Mouse (Mus musculus) adrenal gland, postnatal 36 days (tissue): ENCODE results near the gene Trp53tg5. TPM values are rescaled to one million over a fixed set of nuclear protein-coding genes. Genes with fewer than 3 reads are reported as not detected.
A peak's percentile ranks its signal among the peaks of the same experiment; 100 is the strongest.

Source experiments
- DNase-seq, 2 experiments: peaks; one replicate each; pipeline ENCODE4 v3.0.0; 2021; ENCODE audit warnings: mixed read lengths in 1 of 2
- total RNA-seq, 2 experiments: library from RNA; stranded (reverse); gene quantifications; 2 replicates each; pipeline ENCODE4 v1.2.3; 2021

The Trp53tg5 gene
- total RNA-seq, 2 experiments from 2014 or later, result not detected

GRCm38 (mm10) chr2:164496331-164496730, 22.8 kb upstream of the Trp53tg5 start:
- DNase-seq, result no peak

GRCm38 (mm10) chr2:164494126-164494525, 20.6 kb upstream of the Trp53tg5 start:
- DNase-seq, result no peak

DNA sequence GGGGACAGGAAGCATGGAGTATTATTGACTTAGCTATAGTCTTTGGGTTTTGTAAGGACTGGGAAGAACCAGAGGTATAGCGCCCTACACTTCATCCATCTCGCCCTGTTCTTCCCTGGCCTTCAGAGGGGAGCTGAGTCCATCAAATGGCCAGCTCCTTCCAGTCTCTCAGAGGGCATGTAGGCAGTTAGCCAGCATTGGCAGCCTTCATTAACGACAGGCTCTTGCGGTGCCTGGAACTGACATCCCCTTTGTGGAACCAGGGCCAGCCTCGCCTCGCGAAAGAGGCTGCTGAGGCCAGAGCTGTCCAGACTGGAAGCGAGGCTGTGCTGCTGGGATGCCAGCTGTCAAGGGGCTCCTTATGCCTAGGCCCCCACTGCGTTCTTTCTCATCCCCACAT, 14.3 kb upstream of the Trp53tg5 start:
- DNase-seq, result no peak

DNA sequence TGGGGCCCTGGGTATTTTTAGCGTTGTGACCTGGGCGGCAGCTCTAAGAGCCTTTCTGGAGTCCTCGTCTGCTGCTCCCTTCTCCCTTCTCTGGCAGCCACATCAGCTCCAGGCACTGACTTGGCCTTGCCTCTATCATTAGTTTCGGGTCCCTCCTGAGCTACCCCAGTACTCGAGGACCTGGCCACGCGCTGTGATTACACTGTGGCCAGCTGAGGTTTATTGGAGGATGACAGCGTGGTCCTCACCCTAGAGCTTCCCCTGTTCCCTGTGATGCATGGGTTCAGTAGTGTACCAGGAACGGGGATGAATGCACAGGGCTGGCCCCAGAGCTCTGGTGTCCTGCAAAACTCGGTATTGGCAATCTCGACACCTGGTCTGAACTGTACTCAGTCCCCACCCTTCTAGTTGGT, 13.6 kb upstream of the Trp53tg5 start:
- no peak for DNase-seq

DNA sequence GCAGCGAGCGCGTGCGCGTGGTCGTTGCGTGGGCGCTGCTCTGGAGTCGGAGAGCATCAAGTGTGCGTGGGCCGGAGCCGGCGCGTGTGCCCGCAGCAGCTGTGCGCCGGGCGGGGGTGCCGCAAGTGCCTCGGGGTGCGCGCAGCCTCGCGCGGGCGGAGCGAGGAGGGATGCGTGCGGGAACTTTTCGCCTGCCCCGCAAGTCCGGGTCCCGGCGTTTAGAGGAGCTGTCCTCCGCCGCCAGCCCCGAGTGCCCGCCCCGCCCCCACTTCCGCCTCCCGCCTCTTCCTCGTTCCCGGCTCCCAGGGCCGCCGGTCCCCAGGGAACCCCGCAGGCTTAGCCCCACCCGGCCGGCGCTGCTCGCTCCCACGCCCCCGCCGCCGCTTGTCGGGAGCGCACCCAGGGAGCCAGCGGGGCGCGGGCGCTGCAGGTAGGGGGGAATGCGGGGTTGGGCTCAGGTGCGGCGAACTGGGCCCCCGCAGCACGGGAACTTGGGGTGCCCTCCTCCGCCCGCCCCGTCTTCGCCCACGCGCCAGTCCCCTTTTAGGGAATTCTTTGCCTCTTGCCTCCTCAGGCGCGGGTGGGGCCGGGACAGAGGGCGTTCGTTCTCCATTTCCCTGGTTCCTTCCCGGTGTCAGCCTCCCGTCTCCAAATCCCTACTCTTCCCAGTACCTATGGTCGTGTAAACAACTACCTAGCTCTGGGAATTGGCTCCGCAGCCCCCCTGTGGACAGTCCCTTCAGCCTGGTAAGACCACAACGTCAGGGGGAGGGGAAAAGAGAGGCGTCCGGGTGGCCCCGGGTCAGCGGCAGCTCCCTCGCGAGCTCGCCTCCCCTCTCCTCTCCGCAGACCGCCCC, 13.0 kb upstream of the Trp53tg5 start:
- peak; percentile 69 to 85 for DNase-seq

- peak; percentile 43 to 48 for DNase-seq
Measured at GRCm38 (mm10) chr2:164485681-164486257, 12.2 kb upstream of the Trp53tg5 start, which contains the start of gene Dbndd2. Gene Dbndd2 (plus strand): TSS chr2:164486106.

DNA sequence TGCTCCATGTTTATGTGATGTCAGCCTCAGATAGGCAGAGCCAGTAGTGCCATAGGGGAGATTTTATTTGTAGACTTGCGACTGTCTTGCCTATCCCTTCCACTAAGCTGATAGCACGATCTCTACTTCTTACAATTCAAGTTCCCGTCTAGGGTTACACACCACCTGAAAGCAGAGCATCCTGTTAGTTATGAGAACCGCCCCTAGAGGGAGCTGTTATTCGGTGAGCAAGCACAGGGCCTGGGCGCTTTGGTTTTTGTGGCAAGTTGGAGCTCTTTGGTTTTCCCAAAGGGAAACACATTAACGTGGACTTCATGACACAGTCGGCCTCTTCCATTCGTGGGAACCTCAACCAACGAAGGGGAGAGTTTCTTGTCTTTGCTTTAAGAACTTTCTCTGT, 3.3 kb downstream of the Trp53tg5 start:
- peak; percentile 57 to 77 for DNase-seq

DNA sequence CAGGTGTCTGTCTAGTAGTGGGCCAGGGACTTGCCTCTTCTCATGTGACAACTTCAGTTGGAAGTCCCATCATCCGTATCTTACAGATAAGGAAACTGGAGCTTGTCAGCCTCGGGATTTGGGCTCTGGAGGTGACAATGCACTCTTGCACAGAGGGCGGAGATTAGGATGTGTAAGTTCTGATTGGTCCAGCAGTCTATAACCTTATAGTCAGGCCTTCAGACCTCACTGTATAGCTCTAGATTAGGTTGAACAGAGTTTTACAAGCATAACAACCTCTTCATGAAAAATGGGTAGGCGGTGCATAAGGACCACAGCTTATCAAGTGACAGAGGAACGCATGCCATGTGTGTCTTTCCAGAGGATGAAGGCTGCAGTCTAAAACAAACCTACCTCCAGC, 6.7 kb downstream of the Trp53tg5 start:
- DNase-seq, result no peak

DNA sequence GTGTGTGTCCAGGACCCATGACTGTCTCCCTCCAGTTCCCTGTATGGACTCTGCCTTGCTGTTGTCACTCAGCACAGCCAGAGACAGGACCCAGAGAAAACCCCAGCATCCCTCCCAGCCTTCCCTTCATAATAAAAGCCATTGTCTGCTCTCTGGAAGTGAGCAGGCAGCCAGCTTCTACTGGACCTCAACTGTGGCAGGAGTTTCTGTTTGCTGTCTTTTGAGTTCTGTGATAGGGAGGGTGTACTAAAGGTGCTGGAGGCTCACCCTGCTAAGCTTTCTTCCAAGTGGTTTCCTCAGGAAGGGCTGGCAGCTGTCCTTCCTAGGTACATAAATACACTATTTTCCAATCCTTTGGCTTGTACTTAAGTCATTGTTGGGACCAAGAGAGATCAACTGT, 8.4 kb downstream of the Trp53tg5 start:
- no peak for DNase-seq

GRCm38 (mm10) chr2:164460745-164461551, 12.6 kb downstream of the Trp53tg5 start, which contains the start of gene Gm20458:
Gene Gm20458 (plus strand): TSS chr2:164460967.
- peak; percentile 96 to 97 for DNase-seq

DNA sequence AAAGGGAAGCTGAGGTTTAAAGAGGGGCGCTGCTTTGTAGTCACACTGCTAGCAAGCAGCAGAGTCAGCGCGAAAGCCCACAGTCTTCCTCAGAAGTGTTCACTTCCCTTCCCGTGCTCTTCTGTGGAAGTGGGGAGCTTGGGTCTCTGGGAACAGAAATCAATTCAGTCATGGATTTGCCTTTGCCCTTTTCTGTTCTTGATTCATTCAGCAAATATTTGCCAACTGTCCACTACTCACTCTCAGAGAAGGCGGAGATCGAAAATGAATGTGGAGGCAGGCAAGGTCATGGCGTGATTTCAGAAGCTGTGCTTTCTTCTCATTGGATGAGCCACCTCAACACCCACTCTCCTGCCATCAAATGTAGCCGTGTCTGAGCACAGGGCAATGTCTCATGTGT, 15.0 kb downstream of the Trp53tg5 start:
- peak; percentile 72 to 73 for DNase-seq

DNA sequence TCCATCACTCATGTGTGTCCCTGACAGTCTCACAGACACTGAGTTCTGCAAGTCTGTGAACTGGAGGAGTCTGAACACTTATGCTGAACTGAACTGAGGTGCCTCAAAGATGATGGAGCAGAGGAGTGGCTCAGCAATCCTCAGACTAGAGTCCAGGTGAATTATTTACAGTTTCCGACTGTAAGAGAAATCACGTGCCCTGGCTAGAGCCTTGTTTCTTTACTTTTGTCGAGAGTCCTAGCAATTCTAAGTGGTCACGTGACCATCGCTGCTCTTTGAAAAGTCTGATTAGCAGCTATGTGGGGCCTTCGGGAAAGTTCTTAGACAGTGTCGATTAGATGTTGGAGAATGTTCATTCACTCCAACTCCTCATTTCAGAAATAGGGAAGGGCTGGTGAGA, 15.6 kb downstream of the Trp53tg5 start:
- DNase-seq, result no peak

DNA sequence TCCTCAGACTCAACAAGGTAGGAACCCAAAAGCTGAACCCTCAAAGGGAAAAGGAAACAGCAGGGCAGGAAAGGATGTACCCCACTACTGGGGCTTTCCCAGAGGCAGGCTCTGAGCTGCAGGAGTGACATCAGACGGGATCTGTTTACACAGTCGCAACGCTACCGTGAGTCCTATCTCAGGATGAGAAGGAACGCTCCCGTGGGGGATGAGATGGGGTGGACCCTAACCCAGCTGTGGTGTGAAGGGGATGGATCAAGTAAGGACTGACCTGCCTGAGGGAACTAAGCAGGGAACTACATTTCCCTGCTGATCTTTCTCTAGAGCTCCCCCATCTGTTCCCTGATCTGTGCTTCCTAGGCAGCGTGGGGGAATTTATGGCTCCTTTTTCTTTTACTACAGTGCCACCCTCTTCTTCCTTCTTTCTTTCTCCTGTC, 16.6 kb downstream of the Trp53tg5 start, which contains the start of gene Sys1:
Gene Sys1 (plus strand): TSS at position 101 of the 437 bp plus-strand sequence.
- DNase-seq, result peak in 1 of 2 experiments; percentile 24

GRCm38 (mm10) chr2:164456413-164456812, 17.1 kb downstream of the Trp53tg5 start:
- no peak for DNase-seq

DNA sequence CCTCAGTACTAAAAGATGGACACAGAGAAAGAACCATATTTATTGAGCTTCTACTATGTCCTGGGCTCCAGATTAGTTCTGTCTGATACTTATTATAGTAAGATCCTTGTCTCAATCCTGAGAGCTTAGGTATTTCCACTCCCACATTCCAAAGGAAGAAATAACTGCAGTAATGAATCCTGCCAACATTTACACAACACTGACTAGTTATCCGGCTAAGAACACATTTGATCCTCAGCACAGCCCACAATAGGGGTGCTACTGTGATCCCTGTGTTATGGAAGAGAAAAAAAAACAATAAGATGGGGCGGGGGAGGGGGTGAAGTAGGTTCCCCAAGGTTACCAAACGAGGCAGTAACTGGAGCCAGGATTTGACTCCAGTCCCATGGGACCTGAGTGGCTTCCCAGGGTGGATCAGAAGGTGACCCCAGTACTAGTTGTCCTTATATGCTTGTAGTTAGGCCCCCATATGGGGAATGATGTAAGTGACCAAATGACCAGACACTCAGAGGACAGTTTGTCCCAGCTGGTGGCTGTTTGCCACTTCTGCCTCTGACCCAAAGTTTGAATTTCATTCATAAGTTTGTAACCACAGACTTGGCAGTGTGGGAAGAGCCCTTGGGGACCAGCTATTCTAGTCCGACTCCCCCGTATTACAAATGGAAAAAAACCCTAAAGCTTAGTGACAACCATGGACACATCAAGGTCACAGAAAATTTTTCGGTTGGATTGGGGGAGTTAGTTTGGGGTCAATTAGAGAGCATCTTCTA, 17.9 kb downstream of the Trp53tg5 start:
- peak; percentile 57 to 63 for DNase-seq

- peak; percentile 73 to 77 for DNase-seq
Measured at GRCm38 (mm10) chr2:164454846-164455245, 18.7 kb downstream of the Trp53tg5 start.

GRCm38 (mm10) chr2:164453887-164454500, 19.5 kb downstream of the Trp53tg5 start:
- no peak for DNase-seq

DNA sequence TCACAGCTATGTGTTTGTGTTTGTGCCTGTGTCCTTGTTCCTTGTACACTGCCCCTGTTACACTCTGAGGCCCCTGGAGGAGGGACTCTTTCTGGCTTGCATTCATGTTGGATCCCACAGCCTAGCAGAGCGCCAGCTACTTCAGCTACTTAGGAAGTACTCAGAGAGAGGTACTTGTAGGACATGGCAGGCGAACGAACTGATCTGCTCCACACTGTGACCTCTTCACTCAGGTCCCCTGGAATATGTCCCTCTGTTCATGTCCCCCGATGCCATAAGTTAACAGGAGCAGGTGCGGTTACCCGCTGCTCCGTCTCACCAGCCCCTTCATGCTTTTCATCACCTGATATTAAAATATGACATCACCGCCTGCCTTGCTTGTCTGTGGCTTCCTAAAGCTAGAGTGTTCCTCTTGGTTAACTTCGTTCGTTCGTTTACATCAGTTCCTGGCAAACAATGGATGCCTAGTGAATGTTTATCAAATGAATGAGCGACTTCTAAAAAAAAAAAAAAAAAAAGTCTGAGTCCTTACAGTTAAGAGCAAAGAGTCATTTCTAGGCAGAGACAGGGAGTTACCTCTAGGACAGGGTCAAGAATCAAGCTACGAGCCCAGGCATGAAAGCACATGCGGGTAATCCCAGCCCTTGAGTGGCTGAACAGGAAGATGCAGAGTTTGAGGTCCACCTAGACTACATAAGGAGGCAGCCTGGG, 20.3 kb downstream of the Trp53tg5 start:
- DNase-seq, result no peak

GRCm38 (mm10) chr2:164452000-164452676, 21.4 kb downstream of the Trp53tg5 start:
- no peak for DNase-seq
